Comparison of ENCODE assay signal across 24 mouse cellular contexts in genomic region chr7:122137071-122137470, GRCm38 (mm10). TPM values are rescaled to one million over a fixed set of nuclear protein-coding genes. Genes with fewer than 3 reads are reported as not detected.
DNase-seq lines count a peak whose midpoint lies in the region; ATAC-seq and TF ChIP-seq lines count a peak whose summit lies in the region.
"Had no signal": no experiment of that assay in that cellular context is flagged by ENCODE, and none has a peak within 500 bp of the region (broad histone marks: within the 10 kb centered on the region; RNA-seq: fewer than 3 reads in every experiment).

No protein-coding gene starts in this region.

- peaks cover 6% of the 10 kb centered on the region; the same call in 1 of the 2 replicates for H3K4me1 ChIP-seq in kidney, adult 2 months (ENCODE audit: control insufficient read depth, insufficient read depth, low read length)
- 0 out of 2 replicates have a peak, but pooled peaks cover 6% of the 10 kb centered on the region for H3K4me1 ChIP-seq in kidney, embryonic 14.5 days (ENCODE audit: control insufficient read depth, insufficient read depth, low read length)
- H3K4me1 ChIP-seq in thymus, adult 2 months (replicated peaks; ENCODE audit: control insufficient read depth, insufficient read depth, low read length): peaks cover 2% of the 10 kb centered on the region; the same call in 1 of the 2 replicates

- no peaks in the 10 kb centered on the region for H3K27me3 ChIP-seq in kidney, adult 2 months (replicated peaks; ENCODE audit: control insufficient read depth, insufficient read depth, low read length)
- no peaks in the 10 kb centered on the region for H3K27me3 ChIP-seq in kidney, embryonic 14.5 days (ENCODE audit: control insufficient read depth, insufficient read depth, low read length)
- no peaks in the 10 kb centered on the region for H3K27me3 ChIP-seq in thymus, adult 2 months (ENCODE audit: control insufficient read depth, insufficient read depth, low read length)
- H3K27me3 ChIP-seq: embryonic facial prominence, embryonic 13.5 days; embryonic facial prominence, embryonic 15.5 days; forebrain, embryonic 12.5 days had no signal

- H3K36me3 ChIP-seq in kidney, adult 2 months (ENCODE audit: control insufficient read depth, insufficient read depth, low read length): peaks cover 14% of the 10 kb centered on the region
- peaks cover 66% of the 10 kb centered on the region for H3K36me3 ChIP-seq in kidney, embryonic 14.5 days (ENCODE audit: control insufficient read depth, insufficient read depth, low read length)
- peaks cover 43% of the 10 kb centered on the region for H3K36me3 ChIP-seq in macrophage (ENCODE audit: inconsistent target)
- peaks cover 58% of the 10 kb centered on the region for H3K36me3 ChIP-seq in thymus, adult 2 months (ENCODE audit: control insufficient read depth, insufficient read depth, low read length)

- peaks cover 32% of the 10 kb centered on the region for H3K79me2 ChIP-seq in macrophage (ENCODE audit: inconsistent target)

- H3K27ac ChIP-seq in kidney, adult 2 months (ENCODE audit: insufficient read depth, low read depth, low read length): no peak overlapping the region
- no peak overlapping the region for H3K27ac ChIP-seq in kidney, embryonic 14.5 days (ENCODE audit: low read depth, low read length)
- H3K27ac ChIP-seq in macrophage: peak overlapping the region; percentile 87
- no peak overlapping the region for H3K27ac ChIP-seq in thymus, adult 2 months (ENCODE audit: control insufficient read depth, insufficient read depth, low read length)
- H3K27ac ChIP-seq: embryonic facial prominence, embryonic 13.5 days; embryonic facial prominence, embryonic 15.5 days; forebrain, embryonic 10.5 days; forebrain, embryonic 12.5 days had no signal

- no peak overlapping the region for H3K4me2 ChIP-seq in kidney, embryonic 14.5 days (replicated peaks; ENCODE audit: low read depth, low read length)
- H3K4me2 ChIP-seq: embryonic facial prominence, embryonic 13.5 days; embryonic facial prominence, embryonic 15.5 days; forebrain, embryonic 12.5 days had no signal

- no peak for TF ChIP-seq POLR2A in kidney, adult 2 months (IDR thresholded peaks at IDR 0.05; ENCODE audit: low read depth, low read length)
- no peak for TF ChIP-seq POLR2A in thymus, adult 2 months (IDR thresholded peaks at IDR 0.05; ENCODE audit: control insufficient read depth, extremely low read depth, insufficient read depth, low read length, poor library complexity)

- TF ChIP-seq CTCF in kidney, adult 2 months (conservative IDR thresholded peaks at IDR 0.05; ENCODE audit: insufficient read depth, insufficient read length, low read depth, low read length): no peak
- no peak for TF ChIP-seq CTCF in thymus, adult 2 months (IDR thresholded peaks at IDR 0.05; ENCODE audit: borderline replicate concordance, control insufficient read depth, extremely low read depth, insufficient read depth, low read length, poor library complexity)

- ATAC-seq in kidney, embryonic 14.5 days (ENCODE audit: low FRiP score, low TSS enrichment): no peak
- ATAC-seq: forebrain, embryonic 14.5 days; forebrain, embryonic 16.5 days had no signal

- DNase-seq in kidney, adult 2 months: peak; percentile 80
- DNase-seq in 416B (ENCODE audit: low read depth): peak; percentile 12
- DNase-seq in thymus, adult 2 months: no peak
- DNase-seq: adrenal gland, adult 2 months; adrenal gland, postnatal 10 days; adrenal gland, postnatal 25 days; cerebellum, adult 11-12 months; cerebellum, adult 2 months; cerebellum, adult 9-10 months; cerebellum, postnatal 10 days; cerebellum, postnatal 25 days had no signal

- H3K4me3 ChIP-seq in kidney, adult 2 months (ENCODE audit: insufficient read depth, low read depth, low read length): no peak overlapping the region
- no peak overlapping the region for H3K4me3 ChIP-seq in kidney, embryonic 14.5 days (ENCODE audit: low read length)
- no peak overlapping the region for H3K4me3 ChIP-seq in macrophage (ENCODE audit: inconsistent target)
- H3K4me3 ChIP-seq in thymus, adult 2 months (ENCODE audit: control insufficient read depth, insufficient read depth, low read length): no peak overlapping the region
- H3K4me3 ChIP-seq: embryonic facial prominence, embryonic 13.5 days; embryonic facial prominence, embryonic 15.5 days; erythroblast, embryonic 14.5 days; forebrain, embryonic 10.5 days; forebrain, embryonic 12.5 days had no signal

- no peaks in the 10 kb centered on the region for H3K9me3 ChIP-seq in kidney, embryonic 14.5 days (ENCODE audit: control insufficient read depth, low read length)
- H3K9me3 ChIP-seq: embryonic facial prominence, embryonic 13.5 days; embryonic facial prominence, embryonic 15.5 days; forebrain, embryonic 10.5 days; forebrain, embryonic 12.5 days had no signal

- H3K9ac ChIP-seq in kidney, embryonic 14.5 days (ENCODE audit: low read depth, low read length): no peak overlapping the region
- H3K9ac ChIP-seq: embryonic facial prominence, embryonic 13.5 days; embryonic facial prominence, embryonic 15.5 days; forebrain, embryonic 12.5 days had no signal

RNA-seq across cellular contexts. Expression of gene Dctn5, which starts 4.2 kb away (rescaled TPM):
- polyA plus RNA-seq in kidney, adult 2 months (2012; rRNA removed): 74.9 and 77.1 TPM in 2 replicates
- 107 and 113 TPM in 2 replicates for polyA plus RNA-seq in kidney, embryonic 14.5 days (2014; fragmentation: Nextera tagmentation; extraction: Ambion mirVana)
- 100 to 1,000 TPM in 12 of 26 experiments, 10 to 100 TPM in 14; 34.1 to 157 (median 89.1) TPM for total RNA-seq in macrophage (2018; cell fraction: chromatin; rRNA removed)
- 100 to 1,000 TPM in 19 of 26 experiments, 10 to 100 TPM in 7; 65.8 to 134 (median 106) TPM for total RNA-seq in macrophage (2018; cell fraction: cytosol; rRNA removed)
- 100 to 1,000 TPM in 14 of 26 experiments, 10 to 100 TPM in 12; 52.3 to 243 (median 107) TPM for total RNA-seq in macrophage (2018; cell fraction: nucleus; rRNA removed)
- 105 to 133 TPM (median 112 TPM) in 3 replicates for polyA plus RNA-seq in macrophage (2018)
- polyA plus RNA-seq in thymus, adult 2 months (2012; rRNA removed): 99.5 and 130 TPM in 2 replicates

RNA-seq across cellular contexts. Expression of gene Palb2, which starts 4.3 kb away (rescaled TPM):
- 0.59 and 0.98 TPM in 2 replicates for polyA plus RNA-seq in kidney, adult 2 months (2012; rRNA removed)
- polyA plus RNA-seq in kidney, embryonic 14.5 days (2014; fragmentation: Nextera tagmentation; extraction: Ambion mirVana): 16.8 and 23.0 TPM in 2 replicates
- total RNA-seq in macrophage (2018; cell fraction: chromatin; rRNA removed): 10 to 100 TPM in 14 of 26 experiments, 1 to 10 TPM in 12; 1.1 to 35.9 (median 10.3) TPM
- total RNA-seq in macrophage (2018; cell fraction: cytosol; rRNA removed): 1 to 10 TPM in 21 of 26 experiments, under 1 TPM in 5; 0.48 to 5.5 (median 3.8) TPM
- 10 to 100 TPM in 11 of 26 experiments, 1 to 10 TPM in 15; 1.3 to 40.8 (median 5.8) TPM for total RNA-seq in macrophage (2018; cell fraction: nucleus; rRNA removed)
- 3.8 to 7.8 TPM (median 4.4 TPM) in 3 replicates for polyA plus RNA-seq in macrophage (2018)
- polyA plus RNA-seq in thymus, adult 2 months (2012; rRNA removed): 5.9 and 6.1 TPM in 2 replicates

RNA-seq across cellular contexts. Expression of gene Plk1, which starts 22.2 kb away (rescaled TPM):
- polyA plus RNA-seq in kidney, adult 2 months (2012; rRNA removed): 1.1 and 1.5 TPM in 2 replicates
- polyA plus RNA-seq in kidney, embryonic 14.5 days (2014; fragmentation: Nextera tagmentation; extraction: Ambion mirVana): 114 and 133 TPM in 2 replicates
- total RNA-seq in macrophage (2018; cell fraction: chromatin; rRNA removed): 1 to 10 TPM in 19 of 26 experiments, under 1 TPM in 6, not detected in 1; 0.50 to 8.0 (median 1.7) TPM
- 1 to 10 TPM in 13 of 26 experiments, under 1 TPM in 13; 0.23 to 7.1 (median 1.4) TPM for total RNA-seq in macrophage (2018; cell fraction: cytosol; rRNA removed)
- 1 to 10 TPM in 20 of 26 experiments, under 1 TPM in 6; 0.40 to 7.9 (median 1.4) TPM for total RNA-seq in macrophage (2018; cell fraction: nucleus; rRNA removed)
- polyA plus RNA-seq in macrophage (2018): 0.68 to 10.4 TPM (median 5.0 TPM) in 3 replicates
- polyA plus RNA-seq in thymus, adult 2 months (2012; rRNA removed): 71.8 and 93.5 TPM in 2 replicates

RNA-seq across cellular contexts. Expression of gene Ndufab1, which starts 35.4 kb away (rescaled TPM):
- 437 and 852 TPM in 2 replicates for polyA plus RNA-seq in kidney, adult 2 months (2012; rRNA removed)
- 713 and 832 TPM in 2 replicates for polyA plus RNA-seq in kidney, embryonic 14.5 days (2014; fragmentation: Nextera tagmentation; extraction: Ambion mirVana)
- 100 to 1,000 TPM in 7 of 26 experiments, 10 to 100 TPM in 19; 24.7 to 173 (median 70.1) TPM for total RNA-seq in macrophage (2018; cell fraction: chromatin; rRNA removed)
- 100 to 1,000 TPM in 5 of 26 experiments, 10 to 100 TPM in 21; 66.6 to 149 (median 89.2) TPM for total RNA-seq in macrophage (2018; cell fraction: cytosol; rRNA removed)
- total RNA-seq in macrophage (2018; cell fraction: nucleus; rRNA removed): 100 to 1,000 TPM in 1 of 26 experiments, 10 to 100 TPM in 25; 20.9 to 109 (median 50.9) TPM
- polyA plus RNA-seq in macrophage (2018): 63.3 to 114 TPM (median 85.0 TPM) in 3 replicates
- polyA plus RNA-seq in thymus, adult 2 months (2012; rRNA removed): 361 and 467 TPM in 2 replicates

RNA-seq across cellular contexts. Expression of gene Ern2, which starts 48.9 kb away (rescaled TPM):
- 0.16 and 0.19 TPM in 2 replicates for polyA plus RNA-seq in kidney, adult 2 months (2012; rRNA removed)
- polyA plus RNA-seq in kidney, embryonic 14.5 days (2014; fragmentation: Nextera tagmentation; extraction: Ambion mirVana): not detected in 2 replicates
- not detected for total RNA-seq in macrophage (2018; cell fraction: chromatin; rRNA removed)
- not detected for total RNA-seq in macrophage (2018; cell fraction: cytosol; rRNA removed)
- total RNA-seq in macrophage (2018; cell fraction: nucleus; rRNA removed): not detected
- not detected in 3 replicates for polyA plus RNA-seq in macrophage (2018)
- 0.11 and 0.17 TPM in 2 replicates for polyA plus RNA-seq in thymus, adult 2 months (2012; rRNA removed)
- total RNA-seq: ES-E14, MEL had no signal
- polyA plus RNA-seq: C2C12; embryonic facial prominence, embryonic 11.5 days; embryonic facial prominence, embryonic 13.5 days; embryonic facial prominence, embryonic 15.5 days; erythroblast, embryonic 14.5 days; forebrain, embryonic 10.5 days had no signal
